Mouse (Mus musculus) small intestine, adult 2 months (tissue): ENCODE results near the gene Serpina3c.

Experiments used
- CTCF ChIP-seq: fragments of 200-500 bp; IDR thresholded peaks from 2 replicates; pipeline ENCODE4 v1.5.1; 2012; ENCODE audit warnings: low read depth, mild to moderate bottlenecking, control low read depth, inconsistent platforms, low read length, moderate library complexity, mixed read lengths; ENCODE audit not compliant: insufficient replicate concordance, insufficient read length; ENCODE audit errors: extremely low read depth
- POLR2A ChIP-seq: fragments of 200-500 bp; IDR thresholded peaks from 2 replicates; pipeline ENCODE4 v1.6.1; 2012; ENCODE audit warnings: low read depth, mild to moderate bottlenecking, control low read depth, inconsistent platforms, low read length, moderate library complexity

GRCm38 (mm10) chr12:104190852-104191251 lies 37.2 kb upstream of the Serpina3c start:
- TF ChIP-seq POLR2A (no peak), CTCF (no peak)
